Mouse (Mus musculus) ES-Bruce4 (cell line): ENCODE measurements around the gene Ceacam19. TPM values are rescaled to one million over a fixed set of nuclear protein-coding genes. Genes with fewer than 3 reads are reported as not detected.

Experiments used
- H3K27ac ChIP-seq: 2 replicates; pipeline ENCODE4 v1.5.1; 2012; ENCODE audit warnings: low read length, inconsistent platforms; ENCODE audit not compliant: insufficient read depth
- H3K27me3 ChIP-seq: 2 replicates; pipeline ENCODE4 v1.6.1; 2012; ENCODE audit warnings: mild to moderate bottlenecking, low read length, inconsistent platforms; ENCODE audit not compliant: control insufficient read depth, poor library complexity, insufficient read depth, severe bottlenecking
- H3K36me3 ChIP-seq: 2 replicates; pipeline ENCODE4 v1.6.1; 2012; ENCODE audit warnings: inconsistent platforms, mild to moderate bottlenecking, low read length, moderate library complexity; ENCODE audit not compliant: control insufficient read depth, poor library complexity, insufficient read depth, severe bottlenecking
- H3K4me1 ChIP-seq: one replicate; pipeline ENCODE4 v1.8.1; 2011; ENCODE audit warnings: low read length; ENCODE audit not compliant: control insufficient read depth, insufficient read depth
- H3K4me3 ChIP-seq: 2 replicates; pipeline ENCODE4 v1.5.1; 2011; ENCODE audit warnings: low read depth, mild to moderate bottlenecking, low read length
- H3K9ac ChIP-seq: 2 replicates; pipeline ENCODE4 v1.6.1; 2012; ENCODE audit warnings: low read depth, mild to moderate bottlenecking, inconsistent platforms; ENCODE audit not compliant: poor library complexity, severe bottlenecking
- H3K9me3 ChIP-seq: replicated peaks from 2 replicates; pipeline ENCODE4 v1.6.1; 2012; ENCODE audit warnings: mild to moderate bottlenecking, low read length, inconsistent platforms; ENCODE audit not compliant: control insufficient read depth, poor library complexity, insufficient read depth, severe bottlenecking
- CTCF ChIP-seq: IDR thresholded peaks from one replicate; pipeline ENCODE4 v1.8.1; 2011; ENCODE audit warnings: low read depth, low read length
- EP300 ChIP-seq: IDR thresholded peaks from 2 replicates; pipeline ENCODE4 v1.6.1; 2011; ENCODE audit warnings: low read depth, low read length; ENCODE audit not compliant: insufficient read depth
- POLR2A ChIP-seq: IDR thresholded peaks from one replicate; pipeline ENCODE4 v1.8.1; 2011; ENCODE audit warnings: low read length; ENCODE audit not compliant: insufficient read depth
- polyA plus RNA-seq: library from polyadenylated mRNA; stranded (reverse); fragments of >200 nt; gene quantifications from 2 replicates; pipeline ENCODE4 v1.2.4, GENCODE M21; 2011; ENCODE audit warnings: low read depth; ENCODE audit not compliant: missing spikeins, insufficient read depth, insufficient read length

Ceacam19 gene
- polyA plus RNA-seq, 1 experiment, result not detected

DNA sequence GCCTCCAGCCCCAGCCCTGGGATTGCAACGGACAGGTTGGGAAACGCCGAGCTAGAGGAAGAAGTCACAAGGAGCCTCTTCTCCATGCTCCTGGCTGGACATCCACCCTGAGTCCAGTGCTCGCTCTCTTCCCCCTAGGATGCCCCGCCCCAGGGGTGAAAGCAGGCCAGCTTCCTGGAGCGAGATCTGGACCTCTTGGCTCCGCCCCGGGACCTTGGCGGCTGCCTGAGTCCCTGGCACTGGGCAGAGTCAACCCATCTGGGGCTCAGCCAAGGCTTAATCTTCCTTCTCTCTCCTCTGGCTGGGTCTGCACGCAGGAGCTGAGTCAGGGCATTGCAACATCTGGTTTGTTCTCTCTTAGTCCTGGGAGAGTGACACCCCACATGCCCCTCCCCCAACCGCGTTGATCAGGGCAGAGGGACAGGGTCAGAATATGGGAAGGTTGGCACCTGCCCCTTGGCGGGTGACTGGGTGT is 57.0 kb downstream of the Ceacam19 start:
- no peak for TF ChIP-seq POLR2A
- TF ChIP-seq EP300, result no peak
- TF ChIP-seq CTCF, result no peak
- H3K9me3 ChIP-seq, result no peaks in the 10 kb centered on the region
- no peaks in the 10 kb centered on the region for H3K36me3 ChIP-seq
- H3K27ac ChIP-seq, result peak overlapping the region; percentile 53
- 0 out of 2 replicates have a peak overlapping the region, but pooled peaks have one; percentile 23 for H3K9ac ChIP-seq
- H3K4me3 ChIP-seq, result 0 out of 2 replicates have a peak overlapping the region, but pooled peaks have one; percentile 1
- peaks cover 5% of the 10 kb centered on the region for H3K4me1 ChIP-seq
- no peaks in the 10 kb centered on the region for H3K27me3 ChIP-seq

DNA sequence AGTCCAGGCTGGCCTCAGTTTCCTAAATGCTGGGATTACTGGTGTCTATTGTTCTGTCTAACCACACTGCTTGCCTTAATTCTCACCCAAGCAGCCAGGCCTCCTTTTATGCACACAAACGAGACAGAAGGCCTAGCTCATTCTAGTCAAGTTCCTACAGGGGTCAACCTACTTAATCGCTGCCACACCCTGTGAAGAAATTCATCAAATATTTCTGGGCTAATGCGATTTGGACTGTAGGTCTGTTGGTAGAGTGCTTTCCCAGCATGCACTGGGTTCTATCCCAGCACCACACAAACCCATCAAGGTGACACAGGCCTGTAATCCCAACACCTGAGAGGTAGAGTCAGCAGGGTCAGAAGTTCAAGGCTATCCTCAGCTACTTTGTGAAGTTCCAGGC is 58.1 kb downstream of the Ceacam19 start:
- peaks cover 6% of the 10 kb centered on the region for H3K4me1 ChIP-seq
- no peaks in the 10 kb centered on the region for H3K27me3 ChIP-seq
- no peaks in the 10 kb centered on the region for H3K36me3 ChIP-seq
- no peak overlapping the region for H3K4me3 ChIP-seq
- TF ChIP-seq POLR2A (no peak), CTCF (no peak), EP300 (no peak)
- H3K9me3 ChIP-seq, result no peaks in the 10 kb centered on the region
- 0 out of 2 replicates have a peak overlapping the region, but pooled peaks have one; percentile 18 for H3K27ac ChIP-seq
- no peak overlapping the region for H3K9ac ChIP-seq

DNA sequence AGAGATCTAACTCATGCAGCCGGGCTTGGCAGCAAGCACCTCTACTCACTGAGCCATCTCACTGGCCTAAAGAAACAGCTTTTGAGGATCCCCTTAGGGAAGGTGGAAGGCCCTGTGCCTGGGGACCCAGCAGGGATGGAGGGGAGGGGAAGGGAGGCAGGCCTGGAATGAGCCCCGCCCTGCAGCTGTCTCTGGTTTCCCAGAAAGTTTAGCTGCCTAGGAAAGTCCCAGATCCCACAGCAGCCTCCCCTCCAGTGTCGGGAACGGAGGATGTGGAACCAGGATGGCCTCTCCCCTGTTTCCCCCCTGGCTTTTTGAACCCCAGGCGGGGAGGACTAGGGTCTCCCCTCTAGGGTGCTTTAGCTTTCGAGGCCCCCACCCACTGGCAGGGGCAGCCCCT is 61.0 kb downstream of the Ceacam19 start:
- TF ChIP-seq POLR2A (no peak), EP300 (peak; percentile 80; the same call in 1 of the 2 replicates), CTCF (no peak)
- Histone ChIP-seq H3K27ac (peak overlapping the region; percentile 97), H3K9me3 (no peaks in the 10 kb centered on the region)

More for the DNA sequence above, 61.0 kb downstream of the Ceacam19 start:
- Histone ChIP-seq H3K4me1 (peaks cover 6% of the 10 kb centered on the region), H3K36me3 (no peaks in the 10 kb centered on the region), H3K9ac (peak overlapping the region; percentile 32), H3K27me3 (no peaks in the 10 kb centered on the region), H3K4me3 (peak overlapping the region; percentile 24)

Other genes starting within 250 kb of the Ceacam19 start
- gene Clptm1, start 222.9 kb downstream of the Ceacam19 start, polyA plus RNA-seq, result 49.6 and 52.7 TPM in 2 replicates
- gene Apoc2, start 210.0 kb downstream of the Ceacam19 start, polyA plus RNA-seq, result 1.2 TPM in 1 of 2 replicates, not detected in the other
- not detected in 2 replicates for gene Gm44805, start 206.5 kb downstream of the Ceacam19 start, polyA plus RNA-seq
- gene Apoc4, start 206.5 kb downstream of the Ceacam19 start, polyA plus RNA-seq, result 1.1 TPM in 1 of 2 replicates, not detected in the other
- 93.2 and 95.8 TPM in 2 replicates for gene Apoc1, start 195.3 kb downstream of the Ceacam19 start, polyA plus RNA-seq
- gene Apoe, start 188.8 kb downstream of the Ceacam19 start, polyA plus RNA-seq, result 1,030 and 1,048 TPM in 2 replicates
- gene Tomm40, start 172.5 kb downstream of the Ceacam19 start, polyA plus RNA-seq, result 68.2 TPM in 2 replicates
- 86.7 and 97.9 TPM in 2 replicates for gene Nectin2, start 137.5 kb downstream of the Ceacam19 start, polyA plus RNA-seq
- gene Bcam, start 116.9 kb downstream of the Ceacam19 start, polyA plus RNA-seq, result 138 and 154 TPM in 2 replicates
- 17.1 and 23.2 TPM in 2 replicates for gene Cblc, start 91.2 kb downstream of the Ceacam19 start, polyA plus RNA-seq
- 17.3 and 27.3 TPM in 2 replicates for gene Bcl3, start 65.2 kb downstream of the Ceacam19 start, polyA plus RNA-seq
- 0.82 and 1.1 TPM in 2 replicates for gene Gm19345, start 36.0 kb downstream of the Ceacam19 start, polyA plus RNA-seq
- not detected in 2 replicates for gene Ceacam16, start 26.7 kb downstream of the Ceacam19 start, polyA plus RNA-seq
- 63.5 and 68.1 TPM in 2 replicates for gene Pvr, start 33.2 kb upstream of the Ceacam19 start, polyA plus RNA-seq
- gene Igsf23, start 62.8 kb upstream of the Ceacam19 start, polyA plus RNA-seq, result 1.3 and 2.1 TPM in 2 replicates
- 0.21 TPM in 1 of 2 replicates, not detected in the other for gene Ceacam20, start 77.4 kb upstream of the Ceacam19 start, polyA plus RNA-seq
- gene Nlrp9b, start 103.5 kb upstream of the Ceacam19 start, polyA plus RNA-seq, result 0.30 and 0.33 TPM in 2 replicates
- gene Vmn1r91, start 211.7 kb upstream of the Ceacam19 start, polyA plus RNA-seq, result not detected in 2 replicates
- not detected in 2 replicates for gene Gm16442, start 234.6 kb upstream of the Ceacam19 start, polyA plus RNA-seq